Mouse (Mus musculus) small intestine, adult 2 months (tissue): ENCODE results near the gene Gm45713.

ENCODE experiments used
- CTCF ChIP-seq: fragments of 200-500 bp; IDR thresholded peaks from 2 replicates; pipeline ENCODE4 v1.5.1; 2012; ENCODE audit warnings: low read depth, mild to moderate bottlenecking, control low read depth, inconsistent platforms, low read length, moderate library complexity, mixed read lengths; ENCODE audit not compliant: insufficient replicate concordance, insufficient read length; ENCODE audit errors: extremely low read depth
- POLR2A ChIP-seq: fragments of 200-500 bp; IDR thresholded peaks from 2 replicates; pipeline ENCODE4 v1.6.1; 2012; ENCODE audit warnings: low read depth, mild to moderate bottlenecking, control low read depth, inconsistent platforms, low read length, moderate library complexity

GRCm38 (mm10) chr7:45138403-45138802 lies 2.4 kb upstream of the Gm45713 start:
- no peak for TF ChIP-seq POLR2A
- no peak for TF ChIP-seq CTCF
